Mouse (Mus musculus): Measurements from ENCODE around the gene Hip1.
"Not testable (repeated sequence)": the region's sequence is repeated elsewhere in the genome, so short reads cannot be mapped to it uniquely, and the experiment has no call there.

The Hip1 gene

DNA sequence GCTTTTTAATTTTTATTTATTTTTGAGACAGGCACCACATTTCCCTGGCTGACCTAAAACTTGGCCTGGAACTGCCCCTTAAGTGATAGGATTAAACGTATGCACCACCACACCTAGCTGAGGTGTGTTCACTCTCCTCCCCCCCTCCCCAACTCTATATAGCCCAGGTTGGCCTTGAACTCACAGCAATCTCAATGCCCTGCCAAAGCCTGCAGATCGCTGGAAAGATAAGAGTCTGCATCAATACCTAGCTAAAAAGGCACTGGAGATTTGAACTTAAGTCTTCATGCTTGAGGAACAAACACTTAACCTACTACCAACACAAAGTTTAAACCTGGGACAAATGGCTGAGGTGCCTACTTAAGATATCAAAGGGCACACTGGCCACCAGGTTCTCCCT lies 52.8 kb downstream of the Hip1 start:
- DNase-seq (ENCODE audit: low spot score in 2 of 2), result no peak

DNA sequence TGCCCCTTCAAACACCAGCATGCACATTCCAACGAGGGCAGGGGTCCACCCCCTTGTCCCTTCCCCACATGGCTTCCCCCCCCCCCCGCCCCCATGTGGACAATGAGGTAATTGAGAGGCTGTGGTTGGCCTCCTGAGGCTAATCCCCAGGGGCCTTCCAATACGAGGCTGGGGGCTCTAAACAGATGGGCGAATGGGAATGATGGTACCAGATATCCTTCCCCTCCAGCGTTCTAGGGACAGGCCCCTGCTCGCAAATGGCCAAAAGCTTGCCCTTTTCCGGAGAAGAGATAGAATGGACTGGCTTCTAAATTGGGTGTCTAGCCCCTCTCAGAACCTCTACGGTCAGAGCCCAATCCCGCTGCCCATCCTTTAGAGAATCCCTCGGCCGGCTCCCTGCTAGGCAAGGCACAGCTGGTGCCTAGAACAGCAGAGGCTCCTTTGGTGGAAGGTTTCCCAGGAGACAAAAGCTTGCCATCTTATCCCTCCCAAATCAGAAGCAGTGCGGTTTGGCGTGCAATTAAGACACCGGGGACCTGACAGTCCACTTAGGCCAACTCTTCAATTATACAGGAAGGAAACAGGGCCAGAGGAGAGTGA lies 55.1 kb downstream of the Hip1 start:
- no peak for DNase-seq (ENCODE audit: low spot score in 2 of 2)

DNA sequence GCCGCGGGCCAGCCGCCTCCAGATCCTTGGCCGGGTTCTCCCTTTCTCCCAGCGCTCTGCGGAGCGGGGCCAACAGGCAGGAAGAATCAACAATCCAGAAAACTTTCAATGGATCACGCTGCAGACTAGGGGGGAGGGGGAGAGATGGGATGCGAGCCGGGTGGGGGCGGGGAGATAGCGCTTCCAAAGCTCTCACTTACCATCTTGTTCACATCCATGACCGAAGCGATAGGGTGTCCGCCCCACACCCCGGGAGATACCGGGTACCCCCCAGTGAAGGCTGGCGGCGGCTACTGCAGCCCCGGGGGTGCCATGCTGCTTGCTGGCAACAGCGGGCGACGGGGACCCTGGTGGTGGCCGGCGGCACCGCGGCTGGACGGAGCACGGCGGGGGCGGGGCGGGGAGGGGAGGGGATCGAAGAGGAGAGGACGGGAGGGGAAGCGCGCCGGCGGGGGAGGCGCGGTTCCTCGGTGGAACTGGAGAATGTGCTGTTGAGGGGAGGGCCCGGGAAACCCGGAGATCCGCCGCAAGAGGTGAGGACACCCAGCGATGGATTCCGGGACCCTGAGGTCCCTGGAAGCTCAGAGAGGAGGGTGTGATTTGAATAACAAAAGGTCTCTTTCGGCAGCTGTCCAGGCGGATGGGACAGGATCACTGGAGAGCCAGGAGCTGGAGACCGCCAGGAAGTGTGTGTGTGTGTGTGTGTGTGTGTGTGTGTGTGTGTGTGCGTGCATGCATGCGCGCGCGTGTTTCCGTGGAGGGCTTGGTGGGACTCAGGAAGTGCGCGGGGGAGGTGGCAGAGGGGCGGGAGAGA lies 55.8 kb downstream of the Hip1 start:
- DNase-seq (ENCODE audit: low spot score in 2 of 2), result peak in 1 of 2 experiments; percentile 51

DNA sequence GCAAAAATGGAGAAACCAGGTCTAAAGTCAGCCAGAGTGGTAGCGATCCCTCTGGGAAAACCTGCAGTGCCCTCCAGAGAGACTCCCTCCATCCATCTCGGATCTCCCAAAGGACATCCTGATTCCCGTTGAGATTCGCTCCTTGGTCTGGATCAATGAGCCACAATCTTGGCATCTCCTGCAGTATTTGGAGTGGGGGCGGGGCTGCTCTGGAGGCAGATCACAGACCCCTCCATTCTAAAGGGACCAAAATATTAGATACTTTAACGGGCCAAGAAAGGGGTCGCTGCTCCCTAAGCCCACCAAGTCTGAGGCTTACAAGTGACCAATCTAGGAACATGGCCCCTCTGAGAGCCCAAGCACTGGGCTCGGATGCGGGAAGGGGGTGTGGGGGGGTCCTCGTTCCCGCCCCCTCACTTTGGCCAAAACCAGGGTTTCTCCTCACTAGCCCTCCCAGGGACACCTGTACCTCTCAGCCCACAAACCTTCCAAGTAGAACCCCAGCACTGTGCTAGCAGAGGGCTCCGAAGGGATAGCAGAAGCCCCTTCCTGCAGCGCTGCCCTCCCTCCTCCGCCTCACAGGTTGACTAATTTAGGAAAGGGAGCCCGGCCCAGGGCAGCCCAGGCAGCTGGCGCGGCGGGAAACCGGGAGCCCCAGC lies 56.6 kb downstream of the Hip1 start:
- no peak for DNase-seq (ENCODE audit: low spot score in 2 of 2)

DNA sequence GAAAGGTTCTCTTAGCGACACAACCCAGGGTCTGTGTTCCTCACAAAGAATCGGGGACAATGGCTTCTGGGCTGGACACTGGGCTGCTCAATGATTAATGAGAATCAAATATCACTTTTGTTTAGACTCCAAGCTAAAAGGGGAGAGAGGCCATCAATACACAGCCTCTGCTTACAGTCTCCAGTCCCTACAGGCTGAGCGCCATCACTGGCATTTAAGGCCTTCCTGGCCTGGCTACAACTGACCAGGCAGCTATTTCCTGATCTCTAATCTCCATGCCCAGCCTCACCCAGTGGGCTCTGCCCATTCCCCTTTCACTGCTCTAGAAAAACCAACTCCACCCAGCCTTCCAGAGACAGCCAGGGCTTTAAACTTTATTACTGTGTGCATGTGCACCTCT lies 59.6 kb downstream of the Hip1 start:
- DNase-seq (ENCODE audit: low spot score in 2 of 2), result no peak

DNA sequence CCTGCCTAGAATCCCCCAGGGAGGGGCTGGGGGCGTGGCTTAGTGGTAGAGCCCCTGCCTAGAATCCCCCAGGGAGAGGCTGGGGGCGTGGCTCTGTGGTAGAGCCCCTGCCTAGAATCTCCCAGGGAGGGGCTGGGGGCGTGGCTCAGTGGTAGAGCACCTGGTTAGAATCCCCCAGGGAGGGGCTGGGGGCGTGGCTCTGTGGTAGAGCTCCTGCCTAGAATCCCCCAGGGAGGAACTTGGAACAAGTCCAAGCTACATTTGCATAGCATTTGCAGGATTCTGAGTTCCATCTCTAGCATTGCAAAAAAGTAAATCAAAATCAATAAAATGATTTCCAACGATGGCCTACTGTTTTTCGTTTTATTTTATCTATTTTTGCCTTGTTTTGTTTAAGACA lies 61.1 kb downstream of the Hip1 start:
- not testable (repeated sequence) for DNase-seq (ENCODE audit: low spot score in 2 of 2)

DNA sequence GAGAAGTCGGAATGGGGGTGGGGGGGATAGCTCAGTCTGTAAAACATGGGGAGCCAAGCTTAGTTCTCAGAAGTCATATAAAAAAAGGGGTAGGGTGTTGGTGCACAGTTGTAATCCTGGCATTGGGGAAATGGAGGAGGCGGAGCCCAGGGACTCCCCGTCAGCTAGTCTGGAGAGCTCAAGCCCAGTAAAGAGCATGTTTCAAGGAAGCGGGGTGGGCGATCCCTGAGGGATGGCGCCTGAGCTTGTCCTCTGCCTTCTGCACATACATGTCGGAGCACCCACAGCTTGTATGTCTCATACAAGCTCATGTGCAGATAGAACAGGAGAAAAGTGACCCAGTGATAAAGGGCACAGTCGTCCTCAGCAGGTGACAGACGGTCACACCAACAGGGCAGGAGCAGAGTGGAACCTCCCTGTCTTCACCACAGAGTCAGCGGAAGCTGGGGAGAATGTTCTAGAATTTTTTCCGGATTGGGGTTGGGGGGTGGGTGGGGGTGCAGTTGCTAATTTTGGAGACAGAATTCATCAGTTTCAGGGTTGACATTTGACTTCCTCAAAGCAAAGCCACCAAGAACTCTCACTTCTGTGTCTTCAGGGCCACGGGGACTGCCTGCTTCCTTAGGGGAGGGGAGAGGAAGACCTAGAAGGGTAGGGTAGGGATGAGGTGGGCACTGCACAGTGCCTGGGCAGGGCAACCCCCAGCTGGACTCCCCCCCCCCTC lies 65.9 kb downstream of the Hip1 start:
- no peak for DNase-seq (ENCODE audit: low spot score in 2 of 2)

DNA sequence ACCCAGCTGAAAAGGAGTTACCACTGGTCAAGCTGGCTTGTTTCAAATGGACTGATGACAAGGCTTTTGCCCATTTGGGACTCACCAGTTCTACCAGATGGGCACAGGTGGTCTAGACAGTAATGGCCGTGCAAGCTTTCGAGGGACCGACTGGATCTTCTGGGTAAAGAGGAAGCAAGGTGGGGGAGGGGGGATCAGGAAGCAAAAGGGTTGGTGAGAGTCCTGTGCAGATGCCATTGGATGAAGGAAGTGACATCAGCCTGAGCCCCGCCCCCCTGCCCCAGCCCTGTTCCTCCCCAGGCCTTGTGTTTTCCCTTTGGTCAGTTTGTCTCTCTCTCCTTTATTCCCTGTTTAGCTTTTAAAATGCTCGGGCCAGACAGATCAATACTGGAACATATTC lies 68.7 kb downstream of the Hip1 start:
- no peak for DNase-seq (ENCODE audit: low spot score in 2 of 2)

DNA sequence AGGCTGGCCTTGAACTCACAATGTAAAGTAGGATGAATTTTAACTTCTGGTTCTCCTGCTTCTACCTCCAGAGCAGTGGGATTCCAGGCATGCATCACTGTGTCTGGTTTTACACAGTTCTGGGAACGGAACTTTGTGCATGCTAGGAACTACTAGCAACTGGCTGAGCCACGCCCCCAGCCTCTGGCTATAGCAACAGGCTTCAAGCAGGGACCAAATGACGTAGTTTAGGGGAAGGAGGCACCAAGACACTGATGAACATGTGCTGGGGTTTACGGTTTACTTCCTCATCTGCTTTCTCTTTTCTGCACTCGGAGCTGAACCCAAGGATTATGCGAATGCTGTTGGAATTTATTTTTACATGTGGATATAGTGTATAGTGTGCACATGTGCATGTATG lies 72.5 kb downstream of the Hip1 start:
- DNase-seq (ENCODE audit: low spot score in 2 of 2), result no peak

DNA sequence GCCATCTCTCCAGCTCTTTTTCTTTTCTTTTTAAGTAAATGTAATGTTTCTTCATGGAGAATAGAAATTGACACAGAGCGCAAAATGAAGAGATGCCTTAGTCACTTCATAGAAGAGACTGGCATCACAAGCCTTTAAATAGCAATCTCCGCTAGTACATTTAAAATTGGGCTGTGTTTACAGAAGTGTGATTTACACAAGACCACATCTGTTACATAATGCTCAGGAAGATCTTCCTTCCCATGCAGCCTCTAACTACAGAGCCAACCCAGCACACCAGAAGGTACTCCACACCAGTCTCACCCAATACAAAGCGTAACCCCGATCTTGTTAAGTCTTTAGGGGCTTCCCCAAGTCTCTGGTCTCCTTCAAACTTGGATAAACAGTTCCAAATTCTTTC lies 73.2 kb downstream of the Hip1 start:
- DNase-seq (ENCODE audit: low spot score in 2 of 2), result no peak

DNA sequence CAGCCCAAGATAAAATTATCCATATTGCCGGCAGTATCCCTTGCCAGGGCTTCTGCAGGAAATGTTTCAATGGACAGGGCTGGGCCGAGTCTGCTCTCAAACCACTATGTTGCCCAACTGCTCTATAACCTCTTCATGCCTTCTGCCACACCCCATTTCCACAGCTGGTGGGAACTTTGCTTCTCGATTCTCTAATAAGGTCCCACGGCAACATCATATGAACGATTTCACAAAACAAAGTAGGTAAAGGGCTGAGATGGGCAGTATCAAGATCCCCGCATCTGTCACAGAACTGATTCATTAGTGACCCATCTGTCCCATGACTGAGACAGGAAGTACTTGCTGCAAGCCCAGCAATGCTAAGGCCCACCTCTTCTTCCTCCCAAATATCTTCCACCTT lies 76.6 kb downstream of the Hip1 start:
- DNase-seq (ENCODE audit: low spot score in 2 of 2), result no peak

DNA sequence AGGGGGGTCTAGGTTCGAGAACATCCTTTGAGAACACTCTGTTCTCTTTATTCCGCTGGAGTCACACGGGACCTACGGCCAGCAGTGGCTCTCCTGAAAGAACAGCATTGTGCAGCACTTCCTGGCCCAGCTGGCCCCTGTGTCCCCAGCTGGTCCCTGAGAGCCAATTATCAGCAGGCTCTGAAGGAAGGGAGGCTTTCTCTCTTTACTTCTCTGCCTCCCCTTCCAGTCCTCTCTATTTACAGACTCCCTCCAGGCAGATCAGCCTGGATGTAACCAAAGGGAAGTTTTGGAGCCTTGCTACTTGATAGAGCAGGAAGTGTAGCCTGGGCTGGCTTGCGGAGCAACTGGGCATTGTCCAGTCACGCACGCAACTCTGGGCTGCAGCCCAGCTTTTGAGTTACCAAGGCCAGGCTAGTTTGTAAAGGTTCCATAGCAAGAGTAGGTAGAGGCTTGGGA lies 79.1 kb downstream of the Hip1 start:
- DNase-seq (ENCODE audit: low spot score in 2 of 2), result peak in 1 of 2 experiments; percentile 28

DNA sequence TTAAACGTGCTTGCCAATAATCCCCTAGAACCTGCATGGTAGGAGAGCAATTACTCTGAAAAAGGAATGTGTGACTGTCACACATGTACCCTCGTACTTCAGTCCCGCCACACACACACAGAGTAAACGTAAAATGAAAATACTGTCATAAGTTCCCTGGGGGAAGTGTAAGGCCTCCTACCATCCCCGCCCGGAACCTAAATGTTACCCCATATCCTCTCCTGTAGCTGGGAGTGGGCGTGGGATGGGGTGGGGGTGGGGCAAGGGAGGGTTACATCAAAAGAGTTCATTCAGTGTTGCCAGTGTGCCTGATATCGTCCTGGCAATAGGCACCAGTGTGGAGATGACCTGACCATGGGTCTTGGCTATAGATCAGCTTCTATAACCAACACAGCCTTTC lies 81.5 kb downstream of the Hip1 start:
- no peak for DNase-seq (ENCODE audit: low spot score in 2 of 2)

DNA sequence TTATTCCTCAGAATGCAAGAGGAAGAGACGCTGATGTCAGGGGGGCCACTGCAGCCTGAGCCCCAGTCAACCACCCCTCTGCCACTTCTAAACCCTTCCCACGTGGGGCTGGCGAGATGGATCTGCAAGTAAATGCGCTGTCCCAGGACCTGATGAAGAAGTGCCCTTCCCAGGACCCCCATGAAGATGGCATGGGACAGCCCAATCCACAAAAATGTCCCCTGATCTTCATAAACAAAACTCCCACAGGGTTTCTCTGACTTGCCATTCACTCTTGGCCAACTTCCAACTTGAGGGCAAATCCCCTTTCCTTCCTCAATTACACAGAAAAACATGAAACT lies 84.1 kb downstream of the Hip1 start:
- no peak for DNase-seq (ENCODE audit: low spot score in 2 of 2)

DNA sequence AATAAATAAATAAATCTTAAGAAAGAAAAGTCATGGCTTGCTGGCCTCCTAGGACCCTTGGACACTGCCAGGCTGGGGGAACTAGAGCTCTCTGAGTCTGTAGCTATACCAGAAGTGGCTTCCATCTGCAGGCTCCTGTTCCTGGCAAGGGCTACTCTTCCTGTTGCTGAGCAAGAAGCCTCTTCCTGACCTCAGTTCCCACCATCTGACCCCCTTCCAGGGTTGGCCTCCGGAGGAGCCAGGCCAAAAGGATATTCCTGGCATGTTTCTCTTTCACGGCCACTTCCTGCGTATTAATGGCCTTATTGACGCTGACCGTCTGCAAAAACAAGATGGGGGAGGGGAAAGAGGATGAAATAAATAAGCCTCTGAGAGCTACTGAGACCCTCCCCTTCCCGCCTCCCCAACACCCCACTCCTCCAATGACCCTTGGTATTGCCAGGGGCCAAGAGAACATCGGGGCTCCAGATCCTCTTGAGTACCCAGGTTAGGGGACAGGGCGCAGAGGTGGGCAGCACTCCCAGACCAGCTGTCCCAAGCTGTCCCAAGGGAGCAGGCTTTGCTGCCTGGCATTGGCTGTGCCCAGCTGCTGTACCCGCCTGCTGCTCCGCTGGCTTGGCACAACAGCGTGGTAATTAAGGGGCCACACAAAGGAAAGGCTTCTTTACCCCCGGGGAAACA lies 84.6 kb downstream of the Hip1 start:
- DNase-seq (ENCODE audit: low spot score in 2 of 2), result peak in 1 of 2 experiments; percentile 26

DNA sequence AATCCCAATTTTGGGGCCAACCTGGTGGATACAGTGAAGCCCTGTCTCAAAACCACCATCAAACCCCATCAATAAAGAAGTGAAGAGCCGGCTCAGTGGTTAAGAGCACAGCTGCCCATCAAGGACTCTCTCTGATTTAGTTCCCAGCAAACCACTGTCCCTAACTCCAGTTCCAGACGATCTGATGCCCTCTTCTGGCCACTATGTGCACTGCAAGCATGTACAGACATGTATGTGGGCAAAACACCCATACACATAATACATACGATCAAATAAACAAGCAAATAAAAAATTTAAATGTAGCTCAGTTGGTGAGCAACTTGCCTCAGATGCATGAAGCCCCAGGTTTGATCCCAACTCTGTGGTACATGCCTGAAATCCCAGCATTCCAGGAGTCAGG lies 85.4 kb downstream of the Hip1 start:
- DNase-seq (ENCODE audit: low spot score in 2 of 2), result no peak

DNA sequence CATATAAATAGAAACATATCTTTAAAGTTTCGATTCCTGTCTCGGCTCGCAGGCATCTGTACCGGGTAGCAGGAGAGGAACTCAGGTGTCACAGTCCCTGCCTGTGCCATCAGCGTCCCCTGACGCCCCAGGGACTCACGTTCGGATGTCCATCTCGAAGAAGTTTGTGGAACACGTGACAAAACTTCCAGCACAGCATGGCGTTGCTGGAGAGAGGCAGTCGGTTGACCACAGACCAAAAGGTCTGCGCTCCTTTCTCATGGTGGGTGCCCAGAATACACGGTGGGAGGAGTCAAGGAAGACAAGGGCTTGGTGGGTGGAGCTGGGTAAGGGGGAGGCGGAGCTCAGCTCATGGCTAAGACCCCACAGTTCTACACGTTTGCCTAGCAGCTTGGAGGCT lies 87.0 kb downstream of the Hip1 start:
- no peak for DNase-seq (ENCODE audit: low spot score in 2 of 2)

DNA sequence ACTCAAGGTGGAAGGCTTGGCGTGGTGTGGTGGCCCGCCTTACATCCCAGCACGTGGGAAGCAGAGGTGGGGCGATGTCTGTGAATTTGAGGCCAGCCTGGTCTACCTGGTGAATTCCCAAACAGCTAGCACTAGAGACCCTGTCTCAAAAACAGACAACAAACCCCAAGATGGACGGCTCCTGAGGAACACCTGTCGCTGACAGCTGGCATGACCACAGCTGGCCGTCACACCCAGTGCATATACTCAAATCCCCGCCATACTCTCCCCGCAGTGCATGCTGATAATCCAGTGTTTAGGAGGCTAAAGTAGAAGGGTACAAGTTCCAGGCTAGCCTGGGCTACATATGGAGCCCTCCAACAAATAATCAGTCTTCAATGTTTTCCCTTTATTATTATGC lies 88.4 kb downstream of the Hip1 start:
- no peak for DNase-seq (ENCODE audit: low spot score in 2 of 2)

DNA sequence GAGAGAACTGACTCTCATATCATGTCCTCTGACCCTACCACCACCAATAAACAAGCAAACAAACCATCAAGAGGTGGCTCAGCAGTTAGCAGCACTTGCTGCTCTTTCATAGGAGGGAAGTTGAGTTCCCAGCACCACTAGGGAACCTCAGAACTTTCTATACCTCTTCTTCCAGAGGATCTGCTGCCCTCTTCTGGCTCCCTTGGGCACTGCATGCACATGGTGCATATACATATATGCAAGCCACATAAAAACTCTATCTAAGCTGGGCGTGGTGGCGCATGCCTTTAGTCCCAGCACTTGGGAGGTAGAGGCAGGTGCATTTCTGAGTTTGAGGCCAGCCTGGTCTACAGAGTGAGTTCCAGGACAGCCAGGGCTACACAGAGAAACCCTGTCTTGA lies 90.7 kb downstream of the Hip1 start:
- DNase-seq (ENCODE audit: low spot score in 2 of 2), result no peak

DNA sequence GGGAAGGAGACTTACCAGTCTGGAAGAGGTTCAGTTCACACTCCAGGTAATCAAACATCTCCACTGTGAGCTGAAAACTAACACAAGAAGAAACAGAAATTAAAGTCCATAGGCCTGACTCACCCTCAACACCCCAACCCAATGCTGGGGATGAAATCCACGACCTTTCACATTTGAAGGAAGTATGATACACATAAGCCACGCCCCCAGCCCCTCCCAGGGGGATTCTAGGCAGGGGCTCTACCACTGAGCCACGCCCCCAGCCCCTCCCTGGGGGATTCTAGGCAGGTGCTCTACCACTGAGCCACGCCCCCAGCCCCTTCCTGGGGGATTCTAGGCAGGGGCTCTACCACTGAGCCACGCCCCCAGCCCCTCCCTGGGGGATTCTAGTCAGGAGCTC lies 93.4 kb downstream of the Hip1 start:
- not testable (repeated sequence) for DNase-seq (ENCODE audit: low spot score in 2 of 2)

DNA sequence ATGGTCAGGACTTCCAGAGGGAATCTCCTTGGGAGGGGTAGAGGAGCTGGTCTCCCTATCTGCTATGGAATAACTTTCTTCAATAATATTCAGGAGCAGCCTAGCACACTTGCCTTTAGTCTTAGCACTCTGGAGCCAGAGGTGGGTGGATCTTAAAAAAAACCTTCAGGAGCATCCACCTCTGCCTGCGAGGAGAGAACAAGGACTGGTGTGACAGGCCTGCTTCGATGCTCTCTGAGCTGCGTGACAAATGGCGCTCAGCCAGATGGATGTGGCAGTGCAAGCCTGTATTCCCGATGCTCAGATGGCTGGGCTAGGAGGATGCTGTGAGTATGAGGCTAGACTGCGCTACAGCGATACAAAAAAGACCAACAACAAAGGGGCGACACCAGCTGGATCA lies 93.8 kb downstream of the Hip1 start:
- DNase-seq (ENCODE audit: low spot score in 2 of 2), result no peak

DNA sequence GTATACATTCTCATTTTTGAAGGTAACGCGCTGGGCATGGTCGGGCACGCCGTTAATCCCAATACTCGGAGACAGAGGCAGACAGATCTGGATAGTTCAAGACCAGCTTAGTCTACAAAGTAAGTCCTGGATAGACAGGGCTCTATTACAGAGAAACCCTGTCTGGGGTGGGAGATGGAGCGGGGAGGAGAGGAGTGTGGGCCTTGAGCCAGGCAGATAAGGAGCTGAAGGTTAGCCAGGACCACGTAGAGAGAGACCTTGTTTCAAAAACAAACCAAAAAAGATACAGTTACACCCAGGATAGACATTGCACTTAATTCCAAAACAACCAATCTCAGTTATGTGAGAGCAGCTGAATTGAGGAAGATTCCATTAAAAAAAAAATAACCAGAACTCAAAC lies 99.2 kb downstream of the Hip1 start:
- no peak for DNase-seq (ENCODE audit: low spot score in 2 of 2)

All from urinary bladder, postnatal 36 days (tissue).